Mouse (Mus musculus): ENCODE measurements at regions not wholly inside any gene's neighbourhood (a gene's known extent, or its start where the extent isn't known, plus 50 kb on each side); places are given as distances from the start of the nearest gene placed in this dataset.

DNA sequence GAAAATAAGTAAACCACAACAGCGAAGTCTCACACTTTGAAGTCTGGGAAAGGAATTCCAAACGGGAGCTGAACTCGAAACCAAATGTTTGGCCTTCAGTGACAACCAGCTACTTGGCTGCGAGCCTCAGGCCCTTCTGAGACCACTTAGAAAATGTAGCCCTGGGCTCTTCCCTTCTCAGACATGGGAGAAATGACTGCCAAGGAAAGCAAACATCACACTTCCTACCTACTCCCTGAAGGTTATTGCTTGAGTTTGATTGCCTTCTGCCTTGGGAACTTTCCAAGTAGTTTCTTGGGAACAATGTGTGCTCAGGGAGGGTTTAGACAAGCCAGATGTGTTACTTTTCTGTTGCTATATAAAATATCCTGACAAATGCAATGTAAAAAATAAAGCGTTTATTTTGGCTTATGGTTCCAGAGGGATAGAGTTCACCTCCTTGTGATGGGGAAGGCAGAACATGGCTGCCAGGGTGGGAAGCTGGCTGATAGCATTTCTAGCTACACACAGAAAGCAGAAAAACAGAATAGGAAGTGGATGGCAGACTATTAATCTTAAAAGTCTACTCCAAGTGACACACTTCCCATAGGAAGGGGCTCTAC is 194.8 kb upstream of the Rack1 start:
- Histone ChIP-seq H3K4me2 (ENCODE audit: low read length) (no peak overlapping the region), H3K9ac (ENCODE audit: low read length) (no peak overlapping the region), H3K36me3 (ENCODE audit: control insufficient read depth, insufficient read depth, low read length) (no peaks in the 10 kb centered on the region), H3K4me3 (ENCODE audit: control insufficient read depth in 1 of 2, insufficient read depth in 1 of 2, low read depth in 1 of 2, low read length in 2 of 2) (no peak overlapping the region), H3K27me3 (ENCODE audit: control insufficient read depth, insufficient read depth, low read length) (no peaks in the 10 kb centered on the region), H3K9me3 (ENCODE audit: control insufficient read depth, low read length) (no peaks in the 10 kb centered on the region), H3K27ac (replicated peaks in 1 of 2; ENCODE audit: control insufficient read depth in 1 of 2, insufficient read depth in 1 of 2, low read depth in 2 of 2, low read length in 2 of 2) (0 out of 4 replicates have a peak overlapping the region, but pooled peaks of 1 of the 2 experiments have one; percentile 20), H3K4me1 (ENCODE audit: control insufficient read depth in 2 of 2, insufficient read depth in 2 of 2, low read length in 2 of 2) (no peaks in the 10 kb centered on the region)
- 42% methylated on average over 5 of the region's 5 CpGs for WGBS
- ATAC-seq (ENCODE audit: insufficient number of reproducible peaks, insufficient read depth, low FRiP score, low read depth), result 0 out of 2 replicates have a peak, but pooled peaks have one; percentile 26

DNA sequence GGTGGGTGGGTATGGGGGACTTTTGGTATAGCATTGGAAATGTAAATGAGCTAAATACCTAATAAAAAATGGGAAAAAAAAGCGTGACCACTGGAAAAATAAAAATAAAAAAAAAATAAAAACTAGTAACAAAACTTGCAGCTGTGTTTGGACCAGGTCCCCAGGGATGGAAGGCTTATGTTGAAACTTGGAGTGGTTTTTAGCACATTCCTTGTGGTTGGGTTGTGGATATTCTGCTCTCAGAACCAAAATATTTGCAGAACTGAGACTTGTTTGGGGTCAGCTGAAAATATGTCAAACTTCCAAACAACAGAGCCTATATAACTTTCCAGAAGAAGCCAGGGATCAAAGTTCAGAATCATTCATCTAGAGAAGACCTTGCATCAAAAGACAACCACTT is 199.0 kb upstream of the Rack1 start:
- Histone ChIP-seq H3K27ac (replicated peaks in 1 of 2; ENCODE audit: control insufficient read depth in 1 of 2, insufficient read depth in 1 of 2, low read depth in 2 of 2, low read length in 2 of 2) (no peak overlapping the region), H3K27me3 (ENCODE audit: control insufficient read depth, insufficient read depth, low read length) (no peaks in the 10 kb centered on the region), H3K36me3 (ENCODE audit: control insufficient read depth, insufficient read depth, low read length) (no peaks in the 10 kb centered on the region), H3K4me3 (ENCODE audit: control insufficient read depth in 1 of 2, insufficient read depth in 1 of 2, low read depth in 1 of 2, low read length in 2 of 2) (no peak overlapping the region), H3K9me3 (ENCODE audit: control insufficient read depth, low read length) (no peaks in the 10 kb centered on the region), H3K4me2 (ENCODE audit: low read length) (no peak overlapping the region), H3K9ac (ENCODE audit: low read length) (no peak overlapping the region), H3K4me1 (ENCODE audit: control insufficient read depth in 2 of 2, insufficient read depth in 2 of 2, low read length in 2 of 2) (no peaks in the 10 kb centered on the region)
- no peak for ATAC-seq (ENCODE audit: insufficient number of reproducible peaks, insufficient read depth, low FRiP score, low read depth)
- WGBS, result 65% methylated on average over 1 of the region's 1 CpGs

DNA sequence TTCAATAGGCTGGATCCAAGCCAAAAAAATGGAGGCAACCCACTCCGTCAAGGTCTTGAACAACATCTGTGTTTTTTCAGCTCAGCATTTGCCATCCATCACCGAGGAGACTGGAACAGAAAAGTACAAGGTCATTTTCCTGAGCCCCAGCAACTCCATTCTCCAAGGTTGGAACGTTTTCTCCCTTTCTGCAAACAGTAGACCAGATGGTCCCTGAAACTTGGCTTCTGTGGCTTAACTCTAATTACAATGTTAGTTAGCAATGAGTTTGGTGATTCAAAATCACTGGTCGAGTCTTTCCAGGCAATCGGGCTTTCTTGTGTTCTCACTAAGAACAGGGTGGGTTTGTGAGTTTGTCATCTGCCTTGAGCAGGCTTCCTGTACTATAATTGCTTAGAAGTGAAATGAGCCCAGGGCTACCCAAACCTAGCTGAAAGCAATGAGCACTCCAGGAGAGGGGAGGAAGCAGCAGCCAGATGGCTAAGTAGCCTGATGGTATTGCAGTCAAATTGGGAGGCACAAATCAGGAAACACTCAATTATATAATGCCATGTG is 200.5 kb upstream of the Rack1 start:
- Histone ChIP-seq H3K27ac (replicated peaks in 1 of 2; ENCODE audit: control insufficient read depth in 1 of 2, insufficient read depth in 1 of 2, low read depth in 2 of 2, low read length in 2 of 2) (no peak overlapping the region), H3K4me3 (ENCODE audit: control insufficient read depth in 1 of 2, insufficient read depth in 1 of 2, low read depth in 1 of 2, low read length in 2 of 2) (no peak overlapping the region), H3K4me1 (ENCODE audit: control insufficient read depth in 2 of 2, insufficient read depth in 2 of 2, low read length in 2 of 2) (no peaks in the 10 kb centered on the region), H3K9ac (ENCODE audit: low read length) (no peak overlapping the region), H3K36me3 (ENCODE audit: control insufficient read depth, insufficient read depth, low read length) (no peaks in the 10 kb centered on the region), H3K9me3 (ENCODE audit: control insufficient read depth, low read length) (no peaks in the 10 kb centered on the region), H3K27me3 (ENCODE audit: control insufficient read depth, insufficient read depth, low read length) (no peaks in the 10 kb centered on the region), H3K4me2 (ENCODE audit: low read length) (no peak overlapping the region)
- ATAC-seq (ENCODE audit: insufficient number of reproducible peaks, insufficient read depth, low FRiP score, low read depth), result no peak
- whole genome bisulfite sequencing, result 53% methylated on average over 5 of the region's 5 CpGs

DNA sequence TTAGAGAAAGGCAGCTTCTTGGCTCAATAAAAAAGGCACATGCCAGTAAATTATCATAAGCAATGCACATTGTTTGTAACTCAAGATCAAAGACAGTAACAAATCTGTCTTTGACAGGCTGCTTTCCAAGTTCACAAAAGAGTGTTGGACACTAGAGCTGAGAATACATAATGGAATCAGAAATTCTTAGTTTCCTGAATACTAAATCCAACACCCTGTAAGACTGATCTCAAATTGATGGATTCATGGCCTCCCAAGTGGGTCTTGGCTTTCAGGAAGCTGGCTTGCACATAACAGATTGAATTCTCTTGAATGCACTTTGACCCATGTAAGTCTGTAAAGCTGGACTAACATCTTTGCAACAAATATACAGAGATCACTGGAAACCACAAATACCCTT is 201.1 kb upstream of the Rack1 start:
- ATAC-seq (ENCODE audit: insufficient number of reproducible peaks, insufficient read depth, low FRiP score, low read depth), result no peak
- H3K9me3 ChIP-seq (ENCODE audit: control insufficient read depth, low read length), result no peaks in the 10 kb centered on the region
- H3K4me2 ChIP-seq (ENCODE audit: low read length), result no peak overlapping the region
- no peak overlapping the region for H3K9ac ChIP-seq (ENCODE audit: low read length)
- H3K27ac ChIP-seq (replicated peaks in 1 of 2; ENCODE audit: control insufficient read depth in 1 of 2, insufficient read depth in 1 of 2, low read depth in 2 of 2, low read length in 2 of 2), result no peak overlapping the region
- H3K4me3 ChIP-seq (ENCODE audit: control insufficient read depth in 1 of 2, insufficient read depth in 1 of 2, low read depth in 1 of 2, low read length in 2 of 2), result no peak overlapping the region
- no peaks in the 10 kb centered on the region for H3K4me1 ChIP-seq (ENCODE audit: control insufficient read depth in 2 of 2, insufficient read depth in 2 of 2, low read length in 2 of 2)
- no peaks in the 10 kb centered on the region for H3K27me3 ChIP-seq (ENCODE audit: control insufficient read depth, insufficient read depth, low read length)
- H3K36me3 ChIP-seq (ENCODE audit: control insufficient read depth, insufficient read depth, low read length), result no peaks in the 10 kb centered on the region

DNA sequence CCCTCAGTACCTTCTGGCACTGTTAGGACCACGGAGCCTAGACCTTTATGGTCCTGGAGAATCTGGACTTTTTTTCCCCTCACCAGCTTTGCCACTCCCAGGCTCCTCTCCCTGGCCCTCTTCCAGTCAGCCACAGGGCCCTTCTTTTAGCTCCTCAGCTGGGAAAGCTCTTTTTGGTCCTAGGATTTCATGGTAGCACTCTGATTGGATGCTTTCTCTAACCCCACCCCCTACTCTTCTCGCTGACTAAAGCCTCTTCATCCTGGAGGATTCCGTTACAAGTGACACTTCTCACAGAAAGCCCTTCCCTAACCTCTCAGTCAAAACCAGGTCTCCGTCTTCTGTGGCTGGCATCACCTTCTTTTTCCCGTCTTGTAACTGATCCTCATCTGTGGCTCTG is 205.7 kb upstream of the Rack1 start:
- 30% methylated on average over 5 of the region's 5 CpGs for WGBS
- Histone ChIP-seq H3K27ac (replicated peaks in 1 of 2; ENCODE audit: control insufficient read depth in 1 of 2, insufficient read depth in 1 of 2, low read depth in 2 of 2, low read length in 2 of 2) (no peak overlapping the region), H3K36me3 (ENCODE audit: control insufficient read depth, insufficient read depth, low read length) (no peaks in the 10 kb centered on the region), H3K4me1 (ENCODE audit: control insufficient read depth in 2 of 2, insufficient read depth in 2 of 2, low read length in 2 of 2) (no peaks in the 10 kb centered on the region), H3K4me2 (ENCODE audit: low read length) (no peak overlapping the region), H3K9me3 (ENCODE audit: control insufficient read depth, low read length) (no peaks in the 10 kb centered on the region), H3K9ac (ENCODE audit: low read length) (no peak overlapping the region), H3K4me3 (ENCODE audit: control insufficient read depth in 1 of 2, insufficient read depth in 1 of 2, low read depth in 1 of 2, low read length in 2 of 2) (no peak overlapping the region), H3K27me3 (ENCODE audit: control insufficient read depth, insufficient read depth, low read length) (no peaks in the 10 kb centered on the region)
- no peak for ATAC-seq (ENCODE audit: insufficient number of reproducible peaks, insufficient read depth, low FRiP score, low read depth)

GRCm38 (mm10) chr11:48588833-48589649 is 211.1 kb upstream of the Rack1 start:
- no peak overlapping the region for H3K4me3 ChIP-seq (ENCODE audit: control insufficient read depth in 1 of 2, insufficient read depth in 1 of 2, low read depth in 1 of 2, low read length in 2 of 2)
- WGBS, result 31% methylated on average over 9 of the region's 9 CpGs
- no peak overlapping the region for H3K27ac ChIP-seq (replicated peaks in 1 of 2; ENCODE audit: control insufficient read depth in 1 of 2, insufficient read depth in 1 of 2, low read depth in 2 of 2, low read length in 2 of 2)
- H3K9me3 ChIP-seq (ENCODE audit: control insufficient read depth, low read length), result 0 out of 2 replicates have a peak, but pooled peaks cover 3% of the 10 kb centered on the region
- peak; percentile 54; the same call in 1 of the 2 replicates for ATAC-seq (ENCODE audit: insufficient number of reproducible peaks, insufficient read depth, low FRiP score, low read depth)
- no peaks in the 10 kb centered on the region for H3K36me3 ChIP-seq (ENCODE audit: control insufficient read depth, insufficient read depth, low read length)
- H3K4me1 ChIP-seq (ENCODE audit: control insufficient read depth in 2 of 2, insufficient read depth in 2 of 2, low read length in 2 of 2), result no peaks in the 10 kb centered on the region
- no peak overlapping the region for H3K4me2 ChIP-seq (ENCODE audit: low read length)
- no peak overlapping the region for H3K9ac ChIP-seq (ENCODE audit: low read length)
- no peaks in the 10 kb centered on the region for H3K27me3 ChIP-seq (ENCODE audit: control insufficient read depth, insufficient read depth, low read length)

GRCm38 (mm10) chr11:48568769-48569168 is 231.4 kb upstream of the Rack1 start:
- peaks cover 6% of the 10 kb centered on the region in 2 experiments; a peak in 3 of 4 replicates for H3K4me1 ChIP-seq (ENCODE audit: control insufficient read depth in 2 of 2, insufficient read depth in 2 of 2, low read length in 2 of 2)
- H3K9me3 ChIP-seq (ENCODE audit: control insufficient read depth, low read length), result no peaks in the 10 kb centered on the region
- no peaks in the 10 kb centered on the region for H3K27me3 ChIP-seq (ENCODE audit: control insufficient read depth, insufficient read depth, low read length)
- H3K4me2 ChIP-seq (ENCODE audit: low read length), result no peak overlapping the region
- WGBS, result 69% methylated on average over 3 of the region's 3 CpGs
- no peak overlapping the region for H3K27ac ChIP-seq (replicated peaks in 1 of 2; ENCODE audit: control insufficient read depth in 1 of 2, insufficient read depth in 1 of 2, low read depth in 2 of 2, low read length in 2 of 2)
- no peaks in the 10 kb centered on the region for H3K36me3 ChIP-seq (ENCODE audit: control insufficient read depth, insufficient read depth, low read length)
- H3K4me3 ChIP-seq (ENCODE audit: control insufficient read depth in 1 of 2, insufficient read depth in 1 of 2, low read depth in 1 of 2, low read length in 2 of 2), result no peak overlapping the region
- ATAC-seq (ENCODE audit: insufficient number of reproducible peaks, insufficient read depth, low FRiP score, low read depth), result no peak
- no peak overlapping the region for H3K9ac ChIP-seq (ENCODE audit: low read length)
